Mouse (Mus musculus): ENCODE data around the gene Vill.

Gene Vill

DNA sequence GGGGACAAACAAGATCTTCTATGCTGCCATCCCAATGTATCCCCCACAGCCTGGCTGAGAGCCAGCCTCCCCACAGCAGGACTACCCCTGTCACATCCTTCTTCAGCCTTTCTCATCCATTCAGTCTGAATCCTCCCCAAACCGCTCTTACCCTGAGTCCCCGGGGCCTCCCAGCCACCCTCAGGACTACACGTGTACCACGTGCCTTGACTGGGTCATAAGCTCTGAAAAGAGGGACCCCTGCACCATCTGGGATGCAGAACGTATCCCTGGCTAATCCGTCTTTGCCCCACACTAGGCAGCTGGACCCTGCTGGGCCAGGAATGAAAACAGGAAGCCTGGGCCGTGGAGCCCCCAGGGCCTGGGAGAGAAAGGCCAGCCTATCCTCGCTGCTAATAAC, 29.5 kb downstream of the Vill start:
- no peak for DNase-seq

DNA sequence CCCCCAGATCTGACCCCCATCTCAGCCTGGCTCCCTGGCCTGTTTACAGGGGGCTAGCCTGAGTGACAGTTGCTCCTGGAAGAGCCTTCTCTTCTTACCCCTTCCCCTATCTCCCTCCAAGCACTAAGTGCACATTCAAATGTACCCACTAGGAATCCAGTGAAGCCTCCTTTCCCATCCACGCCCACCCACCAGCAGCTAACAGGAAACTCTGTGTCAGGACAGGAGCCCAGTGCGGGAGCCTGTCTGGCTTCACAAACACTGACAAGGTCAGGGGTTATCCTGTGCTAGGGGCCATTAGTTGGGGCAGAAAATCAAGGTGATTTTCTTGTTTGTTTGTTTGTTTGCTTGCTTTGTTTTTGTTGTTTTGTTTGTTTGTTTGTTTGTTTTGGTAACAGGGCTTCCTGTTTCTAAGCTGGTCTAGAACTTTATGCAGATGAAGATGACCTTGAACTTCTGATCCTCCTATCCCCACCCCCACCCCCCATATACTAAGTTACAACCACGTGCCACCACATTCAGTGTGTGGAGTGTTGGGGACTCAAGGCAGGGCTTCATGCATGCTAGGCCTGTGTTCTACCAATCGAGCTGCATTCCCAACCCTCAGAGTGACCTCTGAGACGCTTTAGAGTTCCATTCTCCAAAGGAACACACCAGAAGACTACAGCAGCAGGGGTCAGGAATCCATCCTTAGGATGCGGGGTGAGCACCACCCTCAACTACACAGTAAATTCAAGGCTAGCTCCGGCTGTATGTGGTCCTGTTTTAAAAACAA, 30.3 kb downstream of the Vill start:
- DNase-seq: no peak

DNA sequence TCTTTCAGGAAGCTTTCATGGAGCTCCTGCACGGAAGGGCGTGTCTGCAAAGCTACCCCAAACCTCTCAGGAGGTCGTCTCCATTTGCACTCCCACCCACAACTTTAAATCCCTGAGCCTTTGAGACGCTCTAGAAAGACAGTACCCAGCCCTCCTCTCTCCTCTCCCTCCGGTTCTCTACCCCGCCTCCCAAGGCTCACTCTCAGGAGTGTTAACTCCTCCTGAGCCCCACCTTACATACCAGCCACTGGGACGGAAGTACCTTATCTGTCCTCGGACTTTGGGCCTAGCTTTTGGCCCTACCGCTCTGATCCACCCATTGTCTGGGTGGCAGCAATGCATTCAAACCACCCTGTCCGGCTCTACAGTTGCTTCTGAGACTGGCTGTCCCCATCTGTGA, 31.4 kb downstream of the Vill start:
- no peak for DNase-seq

DNA sequence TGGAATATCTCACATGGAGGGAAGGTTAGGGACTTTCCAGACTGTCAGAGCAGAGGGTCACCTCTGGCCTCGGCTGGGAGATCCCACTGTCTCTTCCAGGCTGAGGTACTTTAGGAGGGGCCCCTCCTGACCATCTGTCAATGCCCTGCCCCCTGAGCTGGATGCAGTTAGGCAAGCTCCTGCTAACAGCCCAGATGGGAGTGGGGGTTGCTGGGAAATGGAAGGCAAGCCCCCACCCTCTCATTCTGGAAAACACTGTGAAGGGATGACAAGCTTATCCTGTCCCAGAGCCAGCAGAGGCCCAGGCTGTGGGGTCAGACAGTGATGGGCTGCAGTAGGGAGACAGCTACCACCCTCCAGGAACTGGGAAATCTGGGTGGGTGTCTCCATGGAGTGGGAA, 33.9 kb downstream of the Vill start:
- DNase-seq: no peak

DNA sequence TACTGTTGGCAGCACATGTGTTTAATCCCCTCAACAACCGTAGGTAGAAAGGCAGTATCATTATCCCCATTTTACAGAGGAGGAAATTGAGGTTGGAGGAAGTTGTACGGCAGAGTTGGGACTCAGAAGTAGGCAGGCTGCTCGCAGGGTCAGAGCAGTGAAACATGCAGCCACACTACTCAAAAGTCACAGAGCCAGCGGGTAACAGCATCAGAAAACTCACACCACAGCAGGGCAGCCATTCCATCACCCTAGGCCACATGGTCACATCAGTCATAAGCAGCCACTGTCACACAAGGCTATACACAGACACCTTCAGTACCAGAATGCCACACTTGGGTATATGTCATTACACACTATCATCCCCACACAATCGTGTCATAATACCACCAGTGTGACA, 34.7 kb downstream of the Vill start:
- DNase-seq: no peak

DNA sequence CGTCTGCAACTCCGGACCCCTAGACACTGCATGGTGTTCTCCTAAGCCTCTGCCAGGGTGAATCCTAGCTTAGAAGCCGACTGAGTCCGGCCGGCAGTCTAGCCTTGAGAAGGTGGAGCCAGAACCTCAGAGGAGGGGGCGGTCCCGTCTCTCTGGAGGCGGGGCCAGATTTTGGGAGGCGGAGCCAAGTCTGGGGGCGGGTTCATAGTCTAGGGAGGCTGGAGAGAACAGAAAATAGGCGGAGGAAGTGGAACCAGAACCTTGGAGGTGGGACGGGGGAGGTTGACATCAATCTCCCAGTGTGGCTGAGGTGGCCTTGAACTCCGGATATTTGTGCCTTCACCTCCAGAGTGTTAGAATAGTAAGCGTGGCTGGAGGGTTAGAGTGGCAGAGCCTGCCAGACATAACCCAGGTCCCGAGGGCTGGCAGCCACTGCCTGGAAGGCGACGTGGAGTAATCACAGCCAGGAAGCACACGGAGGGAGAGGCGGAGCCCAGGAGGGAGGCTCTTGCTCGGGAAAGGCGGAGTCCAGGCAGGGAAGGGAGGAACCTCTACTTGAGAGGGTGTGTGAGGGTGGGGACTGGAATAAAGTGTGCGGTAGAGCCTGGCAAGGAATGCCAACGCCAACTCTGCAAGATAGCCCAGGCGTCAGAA, 35.7 kb downstream of the Vill start:
- DNase-seq: peak; percentile 81

DNA sequence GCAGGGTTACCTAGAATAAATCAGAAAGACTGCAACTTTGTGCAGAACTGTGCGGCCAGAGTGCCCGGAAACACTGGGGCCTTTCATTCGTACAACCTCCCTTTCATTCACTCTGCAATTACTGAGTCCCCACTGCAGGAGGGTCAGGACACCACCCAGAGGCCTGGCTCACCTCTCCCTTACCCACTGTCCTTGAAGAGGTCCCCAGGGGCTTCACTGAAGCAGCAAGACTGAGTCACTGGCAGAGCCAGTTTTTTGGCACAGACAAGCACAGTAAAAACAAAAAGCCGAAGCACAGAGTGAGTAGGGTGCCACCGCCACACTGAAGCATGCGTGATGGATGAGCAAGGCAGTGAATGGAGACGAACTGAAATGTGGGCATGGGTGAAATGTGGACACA, 36.9 kb downstream of the Vill start:
- DNase-seq: no peak

DNA sequence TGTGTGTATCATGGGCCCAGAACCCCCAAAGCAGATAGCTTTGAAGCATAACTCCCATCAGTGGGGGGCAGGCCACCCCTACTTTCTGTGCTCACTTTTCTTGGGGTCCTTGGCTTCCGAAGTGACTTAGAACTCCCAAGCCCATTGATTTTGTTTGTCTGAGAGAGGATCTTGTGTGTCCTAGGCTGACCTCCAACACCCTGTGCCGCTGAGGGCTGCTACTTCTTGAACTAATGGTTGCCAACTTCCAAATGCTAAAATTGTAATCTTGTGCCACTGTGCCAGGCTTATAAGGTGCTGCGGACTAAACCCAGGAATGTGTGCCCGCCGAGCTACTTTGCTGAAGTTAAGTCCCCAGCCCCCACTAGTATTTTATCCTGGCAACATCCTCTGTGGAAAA, 37.9 kb downstream of the Vill start:
- DNase-seq: no peak

DNA sequence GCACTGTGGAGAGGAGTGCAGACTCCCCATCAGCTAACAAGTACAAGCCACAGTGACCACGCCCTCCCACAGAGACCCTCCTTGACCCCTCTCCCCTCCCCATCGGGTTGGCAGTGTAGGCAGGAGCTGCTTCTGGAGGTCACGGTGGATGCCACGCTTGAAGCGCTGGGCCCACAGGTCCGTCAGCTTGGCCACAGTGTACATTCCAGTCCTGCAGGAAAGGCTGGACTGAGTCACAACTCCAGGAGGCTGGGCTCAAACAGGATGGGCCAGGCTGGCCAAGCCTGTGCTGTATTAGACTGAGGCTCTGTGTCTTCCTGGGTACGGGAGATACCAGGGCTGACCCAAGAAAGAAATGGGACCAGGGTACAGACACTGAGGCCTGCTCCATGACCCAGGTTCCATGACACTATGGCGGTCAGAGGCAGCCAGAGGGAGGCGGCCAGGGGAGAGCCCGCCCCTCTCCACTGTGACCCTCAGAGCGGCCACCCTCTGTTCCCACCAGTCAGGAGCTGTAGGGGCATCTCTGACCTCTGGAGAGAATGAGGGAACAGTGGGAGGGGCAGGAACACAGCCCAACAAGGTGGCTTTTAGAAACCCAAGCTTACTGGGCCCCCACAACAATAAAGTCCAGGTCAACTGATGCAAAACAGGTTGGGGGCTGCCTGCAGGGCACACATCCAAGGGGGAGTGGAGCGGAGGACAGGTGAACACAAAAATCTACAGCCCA, 39.2 kb downstream of the Vill start:
- DNase-seq: no peak

DNA sequence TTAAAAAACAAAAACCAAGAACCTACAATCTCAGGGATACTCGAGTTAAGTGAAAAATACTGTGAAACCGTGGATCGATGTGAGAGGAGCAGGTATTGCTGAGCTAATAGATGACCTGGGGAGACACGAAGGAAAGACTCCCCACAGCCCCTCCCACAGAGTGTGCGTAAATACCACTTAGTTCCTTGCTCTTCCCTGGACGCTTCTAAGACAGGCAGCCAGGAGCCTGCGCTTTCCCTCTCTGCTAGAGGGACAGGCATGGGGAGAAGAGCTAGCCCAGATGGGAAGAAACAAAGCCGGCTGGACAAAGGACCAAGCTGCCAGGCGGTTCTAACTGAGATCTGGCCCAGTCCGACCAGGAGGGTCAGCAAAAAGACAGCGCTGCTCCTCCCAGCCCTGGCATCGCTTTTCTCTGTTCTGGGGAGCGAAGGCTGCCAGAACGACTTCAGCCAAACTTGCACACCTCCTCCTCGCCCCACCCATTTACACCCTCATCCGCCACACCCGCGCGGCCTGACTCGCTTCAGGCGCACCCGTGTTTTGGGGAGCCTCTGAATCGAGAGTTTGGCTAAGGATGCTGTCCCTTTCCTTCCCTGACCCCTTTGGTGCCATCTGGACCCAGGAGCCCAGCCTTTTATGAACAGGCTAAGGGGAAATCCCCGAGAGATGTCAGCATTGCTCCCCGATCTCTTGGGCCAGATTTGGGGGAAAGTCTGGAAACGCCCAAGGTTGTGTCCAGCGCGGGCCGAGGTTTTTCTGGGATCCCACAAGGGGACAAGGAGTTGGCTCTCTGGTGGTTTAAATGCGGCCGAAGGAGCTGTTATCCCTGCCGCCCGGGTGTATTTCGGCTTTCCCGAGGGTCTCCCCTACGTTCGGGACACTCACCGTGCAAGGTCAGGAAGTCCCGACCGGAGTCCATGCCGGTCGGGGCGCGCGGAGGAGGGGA, 40.2 kb downstream of the Vill start:
- no peak for DNase-seq

DNA sequence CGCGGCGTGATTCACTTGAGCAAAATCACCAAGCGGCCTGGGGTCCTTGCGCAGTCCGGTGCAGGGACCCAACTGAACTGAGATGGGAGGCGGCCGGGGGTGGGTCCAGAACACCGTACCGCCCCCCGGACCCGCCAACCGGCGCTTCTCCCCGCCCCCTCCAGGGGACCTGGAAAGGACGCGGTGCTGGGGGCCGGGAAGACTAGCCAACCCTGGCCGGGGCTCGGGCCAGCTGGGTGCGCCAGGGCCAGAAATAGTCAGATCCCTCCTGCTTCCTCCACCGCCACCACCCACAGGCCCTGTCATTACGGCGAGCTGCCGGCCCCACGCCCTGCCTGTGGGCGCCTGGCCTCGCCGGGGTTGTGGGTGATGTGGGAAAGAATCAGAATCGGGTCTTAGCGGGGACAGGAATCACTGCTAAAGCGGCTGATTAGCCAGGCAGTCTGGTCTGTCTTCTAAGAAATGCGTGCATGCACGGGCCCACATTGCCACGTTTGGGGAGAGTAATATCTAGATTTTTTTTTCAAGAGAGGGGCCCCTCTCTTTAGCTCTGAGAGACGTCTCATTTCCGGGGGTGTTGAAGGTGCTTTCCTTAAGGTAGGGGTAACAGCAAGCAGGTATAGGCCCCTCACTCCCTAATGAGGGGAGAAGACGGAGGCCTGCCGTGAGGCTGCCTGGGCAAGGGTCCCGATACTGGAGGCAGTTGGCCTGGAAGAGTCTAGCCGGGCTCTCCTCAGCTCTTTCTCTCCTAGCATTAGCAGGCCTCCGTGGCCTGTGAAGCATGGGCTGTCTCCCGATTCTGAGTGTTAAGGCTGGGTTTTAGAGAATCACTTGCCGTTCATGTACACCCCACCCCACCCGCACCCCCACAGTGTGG, 41.1 kb downstream of the Vill start, which contains the start of gene Plcd1:
Plcd1 (minus strand) TSS at position 84 of the 877 bp plus-strand sequence.
- peak; percentile 73 for DNase-seq

DNA sequence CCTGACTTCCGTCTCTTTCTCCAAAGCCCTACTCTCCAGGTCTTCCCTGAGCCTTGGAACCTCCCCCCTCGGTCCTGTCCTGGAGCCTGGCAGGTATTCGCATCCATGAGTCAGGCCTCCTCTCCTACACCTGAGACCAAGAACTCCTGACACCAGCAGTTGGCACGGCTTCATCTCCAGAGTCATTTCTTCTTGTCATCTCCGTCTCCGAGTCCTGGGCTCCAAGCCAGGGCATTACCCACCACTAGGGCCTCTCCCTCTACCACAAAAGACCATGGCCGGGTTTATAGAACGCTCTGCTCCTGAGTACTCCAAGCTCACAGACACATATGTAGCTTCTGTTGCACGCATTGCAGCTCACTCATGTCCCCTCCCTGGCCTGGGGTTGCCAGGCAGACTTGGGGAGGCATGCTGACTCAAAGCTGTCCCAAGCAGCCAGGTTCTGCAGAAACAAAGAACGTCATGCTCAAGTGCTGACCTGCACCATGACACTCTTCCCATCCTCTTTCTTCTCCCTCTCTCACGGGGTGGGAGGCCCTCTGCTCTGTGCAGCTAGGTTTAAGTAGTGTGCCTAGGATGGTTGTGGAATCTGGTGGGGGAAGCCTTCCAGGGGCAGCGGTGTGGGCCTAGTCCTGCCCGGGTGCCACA, 42.0 kb downstream of the Vill start:
- no peak for DNase-seq

DNA sequence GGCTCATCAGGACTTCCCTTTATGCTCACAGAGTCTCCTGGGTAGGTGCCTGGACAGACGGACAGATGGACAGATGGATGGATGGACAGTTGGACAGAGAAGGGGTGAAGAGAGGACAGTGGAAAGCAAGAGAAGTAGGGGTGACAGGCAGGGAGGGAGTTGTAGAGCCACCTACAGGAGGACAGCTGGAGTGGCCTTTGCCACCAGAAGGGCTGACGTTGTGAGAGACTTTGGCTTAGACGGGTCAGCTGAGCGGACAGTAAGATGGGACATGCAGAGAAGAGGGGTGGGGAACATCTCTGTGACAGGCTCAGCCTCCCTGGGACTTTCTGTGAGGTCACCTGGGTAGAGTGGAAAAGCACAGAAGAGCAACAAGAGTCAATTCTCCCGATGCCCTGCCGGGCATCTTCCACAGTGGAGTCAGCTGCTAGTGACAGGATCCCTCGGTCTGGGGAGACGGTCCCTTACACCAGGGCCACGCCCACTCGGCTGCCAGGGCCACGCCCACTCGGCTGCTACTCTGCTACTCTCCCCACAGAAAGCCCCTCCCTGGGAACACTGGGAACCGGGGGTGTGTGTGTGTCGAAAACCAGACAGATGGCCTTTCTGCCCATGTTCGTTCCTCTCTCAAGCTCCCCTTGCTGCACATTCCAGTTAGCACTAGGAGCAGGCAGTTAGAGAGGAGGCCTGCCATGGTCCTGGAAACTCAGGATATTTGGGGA, 47.8 kb downstream of the Vill start:
- peak; percentile 49 for DNase-seq

DNA sequence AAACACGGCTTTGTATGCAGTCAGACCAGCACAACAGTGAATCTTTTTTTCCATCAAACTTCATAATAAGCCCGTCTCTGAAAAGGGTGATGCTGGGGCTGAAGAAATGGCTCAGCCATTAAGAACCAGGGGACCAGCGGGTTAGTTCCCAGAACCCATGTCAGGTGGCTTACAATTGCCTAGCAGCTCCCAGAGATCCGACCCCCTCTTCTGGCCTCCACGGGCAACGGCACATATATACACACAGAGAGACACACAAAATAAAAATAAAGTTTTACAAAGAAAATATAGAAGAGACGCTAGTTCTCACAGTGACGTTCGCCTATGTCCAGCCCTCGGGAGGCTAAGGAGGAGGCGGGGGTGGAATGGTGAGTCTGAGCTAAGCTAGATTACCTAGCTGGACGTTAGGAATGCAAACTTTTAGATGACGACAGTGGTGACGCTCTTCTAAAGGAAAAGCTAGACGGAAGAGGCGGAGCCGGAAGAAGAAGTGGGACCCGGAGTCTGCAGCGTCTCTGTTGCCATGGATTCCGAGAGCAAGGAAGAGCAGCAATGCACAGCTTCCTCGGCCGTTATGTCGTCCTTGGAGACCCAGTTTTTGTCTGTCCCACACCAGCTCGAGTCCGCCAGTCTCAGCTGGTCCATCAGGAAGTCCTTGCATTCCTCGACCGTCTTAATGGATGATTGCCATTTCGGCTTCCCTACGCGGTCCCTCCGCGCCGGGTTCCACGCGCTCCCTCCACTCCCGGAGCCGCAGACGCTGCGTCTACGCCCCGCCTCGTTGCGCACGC, 49.6 kb downstream of the Vill start, which contains the start of gene Dlec1:
Dlec1 (plus strand) TSS at position 487 of the 791 bp plus-strand sequence.
- DNase-seq: peak; percentile 57

DNA sequence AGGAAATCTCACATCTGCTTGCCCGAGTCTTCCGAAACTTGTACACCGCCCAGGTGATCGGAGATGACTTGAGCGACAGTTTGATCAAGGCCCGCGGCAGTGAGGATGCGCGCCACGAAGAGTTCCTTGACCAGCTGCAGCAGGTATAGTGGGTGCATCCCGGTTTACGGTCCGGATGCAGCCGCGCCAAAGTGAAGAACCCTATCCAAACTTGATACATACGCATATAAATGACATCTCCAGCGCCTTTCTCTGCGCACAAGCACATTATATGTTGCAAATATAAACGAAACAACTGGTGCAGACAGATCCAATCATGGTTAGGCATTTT, 50.2 kb downstream of the Vill start:
- no peak for DNase-seq

DNA sequence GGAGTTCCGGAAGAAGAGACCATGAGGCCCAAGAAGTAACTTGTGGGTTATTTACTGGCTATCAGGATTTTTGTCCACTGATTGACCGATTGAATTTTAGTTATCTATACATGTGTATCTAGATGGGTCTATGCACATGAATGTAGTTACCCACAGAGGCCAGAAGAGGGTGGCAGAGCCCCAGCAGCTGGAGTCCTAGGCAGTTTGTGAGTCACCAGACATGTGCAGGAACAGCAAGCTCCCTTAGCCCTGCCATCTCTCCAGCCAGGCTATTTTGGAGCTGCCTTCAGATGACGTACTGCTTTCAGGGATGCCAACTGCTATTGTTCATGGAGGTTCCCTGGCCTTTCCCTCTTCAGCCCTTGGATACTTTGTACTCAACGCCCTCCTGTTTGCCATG, 55.0 kb downstream of the Vill start:
- no peak for DNase-seq

DNA sequence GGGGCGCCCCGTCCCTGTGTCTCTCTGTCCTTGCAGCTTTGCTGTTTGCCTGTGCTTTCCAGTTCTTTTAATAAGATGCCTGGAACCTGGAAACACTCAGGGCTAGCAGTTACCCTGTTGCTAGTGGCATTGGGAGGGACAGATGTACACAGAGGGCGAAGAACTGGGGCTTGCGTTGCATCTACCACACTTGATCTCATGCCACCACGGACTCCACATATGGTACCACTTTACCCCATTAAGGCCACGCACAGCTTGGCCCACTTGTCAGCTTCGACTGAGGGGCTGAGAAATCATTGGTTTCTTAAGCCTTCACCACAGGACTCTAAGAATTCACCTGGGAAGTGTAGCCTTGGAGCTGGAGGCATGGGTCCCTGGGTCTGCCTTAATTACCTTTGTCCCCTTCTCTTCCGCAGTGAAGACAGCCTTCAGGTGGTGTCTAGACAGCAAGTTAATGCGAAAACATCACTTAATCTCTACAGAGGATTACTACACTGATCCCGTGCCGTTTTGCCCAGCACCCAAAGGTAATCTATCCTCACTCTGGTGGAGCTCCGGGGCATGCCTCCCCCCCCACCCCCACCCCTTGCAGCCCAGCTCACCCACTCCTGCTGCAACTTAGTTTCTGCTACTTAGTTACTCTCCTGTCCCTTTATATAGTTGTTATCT, 57.2 kb downstream of the Vill start:
- DNase-seq: no peak

DNA sequence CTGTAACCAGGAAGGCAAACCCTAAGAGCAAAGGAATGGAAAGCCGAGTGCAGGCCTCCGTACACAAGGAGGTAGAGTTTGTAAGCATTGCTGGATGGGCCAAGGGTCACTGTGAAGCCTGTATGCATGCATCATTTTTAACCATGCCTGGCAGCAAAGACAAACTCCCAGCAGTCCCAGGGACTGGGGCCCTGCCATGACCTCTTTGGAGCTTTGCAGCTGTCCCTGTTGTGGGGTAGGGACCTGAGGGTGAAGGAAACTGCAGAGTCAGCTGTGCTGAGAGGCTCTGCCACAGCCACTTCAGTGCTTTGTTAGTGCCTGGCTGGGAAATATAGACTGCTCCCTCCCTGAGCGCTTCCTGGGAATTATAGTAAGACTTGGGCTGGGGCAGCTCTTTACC, 58.1 kb downstream of the Vill start:
- DNase-seq: no peak

DNA sequence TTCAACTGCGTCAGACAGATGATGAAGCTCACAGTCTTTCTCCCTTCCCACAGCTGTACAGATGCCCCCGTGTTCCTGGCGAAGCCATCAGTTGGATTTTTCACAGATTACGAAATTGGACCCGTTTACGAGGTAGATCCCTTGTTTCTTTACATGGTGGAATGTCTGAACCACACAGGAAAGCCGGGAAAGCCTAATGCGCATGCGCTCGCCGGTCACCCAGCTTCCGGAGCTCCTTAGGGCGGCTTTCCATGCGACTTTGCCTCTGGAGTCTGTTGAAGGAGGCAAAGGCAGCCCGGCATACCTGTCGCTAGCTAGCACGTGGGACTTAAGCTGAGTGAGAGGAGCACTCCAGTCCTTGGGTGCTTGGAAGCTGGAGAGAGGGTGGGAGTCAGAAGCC, 62.3 kb downstream of the Vill start:
- DNase-seq: no peak

All from liver (tissue).